Mouse (Mus musculus) layer of hippocampus, adult 2 months (tissue): ENCODE data around the gene Wdr18. TPM values are rescaled to one million over a fixed set of nuclear protein-coding genes. Genes with fewer than 3 reads are reported as not detected.
A peak's percentile ranks its signal among the peaks of the same experiment; 100 is the strongest.

Source experiments
- DNase-seq, 2 experiments: peaks; one replicate each; pipeline ENCODE4 v3.0.0; 2022; ENCODE audit warnings: low spot score in 2 of 2
- H3K27ac ChIP-seq: fragments of 200-600 bp; 2 replicates; pipeline ENCODE4 v1.8.1; 2022
- H3K4me3 ChIP-seq: fragments of 200-600 bp; 2 replicates; pipeline ENCODE4 v1.8.1; 2022; ENCODE audit warnings: mild to moderate bottlenecking
- CTCF ChIP-seq: fragments of 200-600 bp; conservative IDR thresholded peaks from 2 replicates; pipeline ENCODE4 v1.8.1; 2022; ENCODE audit warnings: antibody characterized with exemption, mild to moderate bottlenecking, moderate library complexity
- total RNA-seq, 2 experiments: library from RNA; stranded (reverse); gene quantifications; 2 replicates each; pipeline ENCODE4 v1.2.3; 2021

Gene Wdr18
- total RNA-seq, 2 experiments from 2014 or later: 44.8 to 47.0 TPM

DNA sequence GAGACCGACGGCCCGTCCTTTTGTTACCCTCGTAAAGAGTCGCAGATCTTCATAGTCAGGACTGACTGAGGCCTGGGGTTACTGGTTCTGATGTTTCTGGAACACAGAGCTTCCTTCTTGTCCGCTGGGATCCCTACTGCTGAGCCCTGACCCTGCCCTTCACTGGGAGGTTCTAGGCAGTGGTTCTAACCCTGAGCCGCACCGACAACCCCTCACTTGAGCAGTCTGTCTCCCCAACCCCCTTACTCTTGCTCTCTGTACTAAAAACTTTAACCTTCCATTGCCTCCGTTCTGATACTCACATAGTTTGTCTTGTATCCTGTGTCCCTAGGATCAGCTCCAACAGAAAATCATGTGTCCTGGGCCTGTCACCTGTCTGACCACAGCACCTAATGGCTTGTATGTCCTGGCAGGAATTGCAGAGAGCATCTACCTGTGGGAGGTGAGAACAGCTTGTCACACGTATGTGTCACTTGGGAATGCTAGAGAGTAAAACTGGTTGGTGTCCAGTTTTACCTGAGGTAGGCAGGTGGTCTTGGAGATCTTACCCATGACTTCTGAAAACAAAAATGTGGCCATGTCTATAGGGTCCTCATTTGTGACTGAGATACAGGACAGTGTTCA lies 831 bp downstream of the Wdr18 start:
- Histone ChIP-seq H3K4me3 (peak overlapping the region; percentile 99), H3K27ac (peak overlapping the region; percentile 89)
- no peak for DNase-seq
- no peak for TF ChIP-seq CTCF

DNA sequence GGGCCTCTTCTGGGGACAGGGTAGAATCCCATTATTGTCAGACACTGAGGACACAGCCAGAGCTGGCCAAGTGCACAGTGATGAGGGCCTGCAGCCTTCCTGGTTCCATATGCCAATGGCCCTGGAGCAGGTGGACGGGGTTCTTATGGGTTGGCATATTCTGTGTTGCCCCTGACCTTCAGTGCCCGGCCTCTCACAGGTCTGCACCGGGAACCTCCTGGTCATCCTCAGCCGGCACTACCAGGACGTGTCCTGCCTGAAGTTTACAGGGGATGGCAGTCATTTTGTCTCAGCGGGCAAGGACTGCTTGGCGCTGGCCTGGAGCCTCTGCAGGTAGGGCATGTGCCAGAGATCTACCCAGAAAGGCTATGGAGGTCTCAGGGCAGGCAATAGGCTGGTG lies 4.8 kb downstream of the Wdr18 start:
- no peak overlapping the region for H3K27ac ChIP-seq
- no peak for TF ChIP-seq CTCF
- no peak overlapping the region for H3K4me3 ChIP-seq
- DNase-seq: no peak

DNA sequence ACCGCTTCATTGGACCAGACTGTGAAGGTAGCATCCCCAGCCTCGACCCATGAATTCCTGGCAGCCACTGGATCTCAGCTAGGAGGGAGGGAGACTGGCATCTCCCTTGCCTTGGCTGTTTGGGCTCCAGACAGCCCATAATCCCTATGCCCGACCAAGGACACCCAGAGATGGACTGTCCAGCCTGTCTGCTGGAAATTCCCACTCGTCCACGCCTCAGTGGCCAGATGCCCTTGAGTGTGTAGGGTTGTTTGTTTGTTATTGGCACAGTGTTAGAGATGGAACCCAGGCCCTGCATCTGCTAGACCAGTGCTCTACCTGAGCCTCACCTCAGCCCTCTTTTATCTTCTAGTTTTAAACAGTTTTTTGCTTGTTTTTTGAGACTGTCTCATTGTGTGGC lies 5.4 kb downstream of the Wdr18 start:
- Histone ChIP-seq H3K4me3 (no peak overlapping the region), H3K27ac (no peak overlapping the region)
- no peak for DNase-seq
- no peak for TF ChIP-seq CTCF

DNA sequence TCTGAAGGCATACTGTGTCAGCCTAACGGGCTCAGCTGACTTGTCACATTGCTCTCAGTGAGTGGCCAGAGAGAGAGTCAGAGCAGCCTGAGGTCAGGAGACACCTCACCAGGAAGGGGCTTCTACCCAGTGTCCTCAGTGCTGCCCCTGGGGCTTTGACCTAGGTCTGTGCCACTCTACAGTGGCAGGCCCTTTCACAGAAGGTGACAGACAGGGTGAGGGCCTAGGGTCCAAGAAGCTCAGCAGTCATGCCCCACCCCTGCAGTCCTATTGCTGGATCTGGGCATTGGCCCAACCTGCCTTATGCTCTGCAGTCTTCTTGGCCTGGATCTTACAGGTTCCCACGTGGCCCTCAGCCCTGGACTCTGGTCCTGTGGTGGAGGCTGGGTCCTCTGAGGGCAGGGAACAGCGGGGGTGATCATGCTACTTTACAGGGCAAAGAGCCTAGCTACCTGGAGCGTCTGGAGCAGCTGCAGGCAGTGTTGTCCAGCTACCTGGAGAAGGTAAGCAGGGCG lies 7.0 kb downstream of the Wdr18 start:
- Histone ChIP-seq H3K27ac (no peak overlapping the region), H3K4me3 (no peak overlapping the region)
- no peak for DNase-seq
- no peak for TF ChIP-seq CTCF

DNA sequence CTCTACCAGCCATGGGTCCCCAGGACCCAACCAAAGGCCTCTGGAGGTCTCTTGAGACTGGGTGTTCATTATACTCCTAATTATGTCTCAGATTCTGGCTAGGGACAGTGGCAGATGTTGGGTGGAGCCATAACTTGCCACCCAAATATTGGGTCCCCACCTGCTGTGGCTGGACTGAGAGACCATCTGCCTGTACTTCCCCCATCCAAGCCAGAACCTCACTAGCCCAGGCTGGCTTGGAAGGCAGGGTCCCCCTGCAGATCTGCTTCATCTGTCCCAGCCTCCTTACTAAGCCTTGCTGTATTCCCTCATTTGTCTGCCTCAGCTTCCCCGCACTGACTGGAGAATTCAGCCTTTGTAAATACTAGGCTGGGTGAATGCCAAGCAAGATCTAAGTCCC lies 8.2 kb downstream of the Wdr18 start:
- Histone ChIP-seq H3K4me3 (no peak overlapping the region), H3K27ac (no peak overlapping the region)
- TF ChIP-seq CTCF: no peak
- no peak for DNase-seq

DNA sequence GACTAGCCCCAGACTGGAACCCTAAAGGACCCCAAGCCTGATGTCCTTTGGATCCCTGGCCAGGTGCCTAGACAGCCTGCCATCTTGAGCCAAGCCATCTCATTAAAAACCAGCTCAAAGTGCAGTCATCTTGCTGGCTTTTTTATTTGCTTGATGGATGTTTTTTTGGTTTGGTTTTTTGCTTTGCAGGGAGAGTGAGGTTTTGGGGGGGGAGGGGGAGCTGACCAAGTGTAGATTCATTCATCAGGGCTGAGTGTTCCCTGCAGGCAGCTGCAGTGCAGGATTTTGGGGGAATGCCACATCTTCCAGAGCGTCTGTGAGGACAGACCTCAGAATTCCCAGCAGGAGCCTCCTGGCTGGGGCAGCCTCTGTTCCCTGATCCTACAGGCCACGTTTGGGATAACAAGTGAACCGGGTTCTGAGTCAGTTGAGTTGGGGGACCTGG lies 9.2 kb downstream of the Wdr18 start:
- Histone ChIP-seq H3K27ac (no peak overlapping the region), H3K4me3 (no peak overlapping the region)
- no peak for DNase-seq
- TF ChIP-seq CTCF: peak; percentile 50

DNA sequence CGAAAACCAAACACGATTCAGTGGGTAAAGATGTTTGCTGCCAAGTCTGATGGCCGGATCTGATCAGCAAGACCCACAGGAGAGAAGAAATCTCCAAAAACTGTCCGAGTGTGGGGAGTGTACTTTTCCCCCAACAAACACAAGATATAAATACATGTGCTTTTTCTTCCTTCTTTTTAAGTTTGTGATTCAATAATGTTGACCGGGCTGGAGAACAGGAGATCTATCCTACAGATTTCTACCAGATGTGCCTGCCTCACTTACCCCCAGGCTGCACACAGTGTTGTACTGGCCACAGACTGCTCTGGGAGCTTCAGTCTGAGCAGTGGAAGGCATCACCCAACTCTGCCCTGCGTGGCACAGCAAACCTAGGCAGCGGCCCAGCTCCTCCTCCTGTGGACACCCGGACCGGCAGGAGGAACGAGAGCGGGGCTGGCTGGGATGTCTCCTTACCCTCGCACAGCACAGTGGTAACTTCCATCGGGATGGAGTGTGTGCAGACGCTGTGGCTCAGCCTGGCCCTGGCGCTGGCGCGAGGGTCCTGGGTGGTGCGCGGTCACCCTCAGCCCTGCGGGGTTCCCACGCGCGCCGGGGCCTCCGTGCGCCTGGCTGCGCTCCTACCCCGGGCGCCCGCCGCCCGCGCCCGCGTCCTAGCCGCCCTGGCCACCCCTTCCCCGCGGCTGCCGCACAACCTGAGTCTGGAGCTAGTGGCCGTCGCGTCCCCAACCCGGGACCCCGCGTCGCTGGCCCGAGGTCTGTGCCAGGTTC lies 10.6 kb downstream of the Wdr18 start, which contains the start of gene Grin3b:
Gene Grin3b (plus strand): TSS at position 301 of the 768 bp plus-strand sequence.
- TF ChIP-seq CTCF: no peak
- Histone ChIP-seq H3K27ac (no peak within 1 kb of the TSS), H3K4me3 (peak within 1 kb of the TSS; percentile 24; the same call in 1 of the 2 replicates)
- DNase-seq: no peak

DNA sequence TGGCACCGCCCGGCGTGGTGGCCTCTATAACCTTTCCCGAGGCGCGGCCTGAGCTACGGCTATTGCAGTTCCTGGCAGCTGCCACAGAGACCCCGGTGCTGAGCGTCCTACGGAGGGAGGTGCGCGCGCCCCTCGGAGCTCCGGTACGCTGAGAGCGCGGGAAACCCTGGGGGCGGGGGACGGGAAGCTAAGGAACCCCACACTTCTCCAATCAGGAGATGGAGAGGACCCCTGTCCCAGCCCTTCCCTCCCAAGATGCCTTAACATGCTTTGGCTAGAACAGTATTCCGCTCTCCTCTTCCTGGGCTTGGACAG lies 11.2 kb downstream of the Wdr18 start:
- DNase-seq: no peak

DNA sequence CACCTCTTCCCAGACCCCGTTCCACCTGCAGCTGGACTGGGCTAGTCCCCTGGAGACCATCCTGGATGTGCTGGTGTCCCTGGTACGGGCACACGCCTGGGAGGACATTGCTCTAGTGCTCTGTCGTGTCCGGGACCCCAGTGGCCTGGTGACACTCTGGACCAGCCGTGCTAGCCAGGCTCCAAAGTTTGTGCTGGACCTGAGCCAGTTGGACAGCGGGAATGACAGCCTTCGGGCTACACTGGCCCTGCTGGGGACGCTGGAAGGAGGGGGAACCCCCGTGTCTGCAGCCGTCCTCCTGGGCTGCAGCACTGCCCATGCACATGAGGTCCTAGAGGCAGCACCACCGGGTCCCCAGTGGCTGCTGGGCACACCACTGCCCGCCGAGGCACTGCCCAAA lies 12.9 kb downstream of the Wdr18 start:
- DNase-seq: no peak
- Histone ChIP-seq H3K4me3 (no peak overlapping the region), H3K27ac (no peak overlapping the region)
- TF ChIP-seq CTCF: no peak

More for the DNA sequence above, 11.2 kb downstream of the Wdr18 start:
- Histone ChIP-seq H3K27ac (no peak overlapping the region), H3K4me3 (peak overlapping the region; percentile 24; the same call in 1 of the 2 replicates)
- no peak for TF ChIP-seq CTCF

DNA sequence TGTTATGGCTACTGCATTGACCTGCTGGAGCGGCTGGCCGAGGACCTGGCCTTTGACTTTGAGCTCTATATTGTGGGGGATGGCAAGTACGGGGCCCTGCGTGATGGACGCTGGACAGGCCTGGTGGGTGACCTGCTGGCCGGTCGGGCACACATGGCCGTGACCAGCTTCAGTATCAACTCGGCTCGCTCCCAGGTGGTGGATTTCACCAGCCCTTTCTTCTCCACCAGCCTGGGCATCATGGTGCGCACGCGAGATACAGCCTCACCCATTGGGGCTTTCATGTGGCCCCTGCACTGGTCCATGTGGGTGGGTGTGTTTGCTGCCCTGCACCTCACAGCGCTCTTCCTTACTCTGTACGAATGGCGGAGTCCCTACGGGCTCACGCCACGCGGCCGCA lies 14.1 kb downstream of the Wdr18 start:
- no peak for TF ChIP-seq CTCF
- no peak overlapping the region for H3K27ac ChIP-seq
- DNase-seq: no peak
- H3K4me3 ChIP-seq: no peak overlapping the region

DNA sequence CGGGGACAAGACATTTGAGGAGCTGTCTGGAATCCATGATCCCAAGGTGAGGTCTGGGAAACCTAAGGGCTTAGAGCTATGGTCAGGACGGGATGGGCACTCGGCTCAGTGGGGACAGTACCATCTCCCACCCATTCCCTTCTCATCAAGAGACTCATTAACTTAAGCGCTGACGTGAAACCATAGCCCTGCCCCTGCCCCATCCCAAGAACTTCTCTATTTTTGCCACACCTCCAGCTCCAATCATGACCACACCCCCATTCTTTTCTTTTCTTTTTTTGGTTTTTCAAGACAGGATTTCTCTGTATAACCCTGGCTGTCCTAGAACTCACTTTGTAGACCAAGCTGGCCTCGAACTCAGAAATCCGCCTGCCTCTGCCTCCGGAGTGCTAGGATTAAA lies 14.7 kb downstream of the Wdr18 start:
- Histone ChIP-seq H3K27ac (no peak overlapping the region), H3K4me3 (no peak overlapping the region)
- no peak for TF ChIP-seq CTCF
- no peak for DNase-seq

DNA sequence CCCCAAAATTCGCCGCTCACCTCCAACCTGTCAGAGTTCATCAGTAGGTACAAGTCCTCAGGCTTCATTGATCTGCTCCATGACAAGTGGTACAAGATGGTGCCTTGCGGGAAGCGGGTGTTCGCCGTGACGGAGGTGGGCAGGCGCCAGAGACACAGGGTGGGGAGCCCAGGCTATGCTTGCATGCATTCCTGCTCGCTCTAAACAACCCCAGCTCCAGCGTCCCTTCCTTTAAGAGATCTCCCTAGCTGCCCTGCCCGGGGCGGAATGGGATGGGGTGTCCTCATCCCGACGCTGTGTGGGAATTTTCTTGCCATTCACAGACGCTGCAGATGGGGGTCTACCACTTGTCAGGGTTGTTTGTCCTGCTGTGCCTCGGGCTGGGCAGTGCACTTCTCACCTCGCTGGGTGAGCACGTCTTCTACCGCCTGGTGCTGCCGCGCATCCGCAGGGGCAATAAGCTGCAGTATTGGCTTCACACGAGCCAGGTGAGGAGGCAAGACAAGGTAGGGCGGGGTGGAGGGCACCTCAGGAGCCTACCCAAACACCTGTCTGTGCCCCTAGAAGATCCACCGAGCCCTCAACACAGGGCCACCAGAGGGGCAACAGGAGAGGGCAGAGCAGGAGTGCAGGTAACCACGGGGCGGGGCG lies 16.2 kb downstream of the Wdr18 start:
- no peak for DNase-seq

DNA sequence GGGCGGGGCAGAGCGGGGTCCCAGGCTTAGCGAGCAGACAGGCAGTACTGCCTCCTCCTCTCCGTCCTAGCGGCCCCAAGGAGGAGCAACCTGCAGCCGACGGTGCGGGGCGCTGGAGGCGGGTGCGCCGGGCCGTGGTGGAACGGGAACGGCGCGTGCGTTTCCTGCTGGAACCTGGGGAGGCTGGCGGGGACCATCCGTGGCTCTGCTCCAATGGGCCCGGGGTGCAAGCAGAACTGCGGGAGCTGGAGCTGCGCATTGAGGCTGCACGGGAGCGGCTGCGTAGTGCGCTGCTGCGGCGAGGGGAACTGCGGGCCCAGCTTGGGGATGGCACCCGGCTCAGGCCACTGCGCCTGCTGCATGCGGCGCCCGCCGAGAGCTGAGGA lies 16.8 kb downstream of the Wdr18 start:
- TF ChIP-seq CTCF: no peak
- DNase-seq: no peak
- H3K4me3 ChIP-seq: no peak overlapping the region

More for the DNA sequence above, 16.2 kb downstream of the Wdr18 start:
- Histone ChIP-seq H3K27ac (no peak overlapping the region), H3K4me3 (no peak overlapping the region)
- no peak for TF ChIP-seq CTCF

DNA sequence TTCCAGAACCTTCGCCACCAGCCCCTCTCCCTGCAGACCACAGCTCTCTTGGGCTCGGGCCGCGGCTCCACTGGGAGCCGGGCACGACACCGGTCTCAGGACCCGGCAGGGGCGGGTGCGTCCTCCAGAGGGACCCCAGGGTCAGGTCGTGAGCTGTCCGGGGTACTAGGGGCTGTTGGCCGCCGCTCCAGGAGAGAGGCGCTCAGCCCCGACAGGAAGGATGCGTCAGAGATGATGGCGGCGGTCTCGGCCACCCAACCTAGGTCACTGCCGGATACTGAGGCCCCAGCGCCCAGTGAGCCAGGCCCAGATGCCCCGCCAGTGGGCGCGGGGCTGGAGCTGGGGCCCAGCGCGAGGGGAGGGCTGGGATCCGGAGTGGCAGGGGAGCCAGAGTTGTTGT lies 17.4 kb downstream of the Wdr18 start:
- no peak for TF ChIP-seq CTCF
- DNase-seq: no peak
- Histone ChIP-seq H3K27ac (no peak overlapping the region), H3K4me3 (no peak overlapping the region)

More for the DNA sequence above, 16.8 kb downstream of the Wdr18 start:
- no peak overlapping the region for H3K27ac ChIP-seq
